Comparison of ENCODE assay signal across 8 mouse cellular contexts in genomic region chr11:33700725-33701124, GRCm38 (mm10).
DNase-seq lines count a peak whose midpoint lies in the region; ATAC-seq and TF ChIP-seq lines count a peak whose summit lies in the region.

No protein-coding gene starts in this region.

- DNase-seq in CH12.LX (ENCODE audit: extremely low read depth): peak; percentile 96
- peak; percentile 48 to 64 for DNase-seq in layer of hippocampus, adult 2 months (ENCODE audit: low spot score in 2 of 2)
- no peak for DNase-seq in urinary bladder, postnatal 14 days (ENCODE audit: low spot score)
- no peak for DNase-seq in neural tube, embryonic 10.5 days (ENCODE audit: extremely low spot score, low spot score)
- DNase-seq in kidney, adult 2 months: no peak
- DNase-seq in gastrocnemius, postnatal 25 days: no peak

- TF ChIP-seq EP300 in CH12.LX (IDR thresholded peaks at IDR 0.05; ENCODE audit: low read length): peak; percentile 68

- no peak for TF ChIP-seq CTCF in C2C12 (IDR thresholded peaks at IDR 0.05; ENCODE audit: control insufficient read depth, insufficient read depth, insufficient read length)
- TF ChIP-seq CTCF in CH12.LX (conservative IDR thresholded peaks at IDR 0.05 in 1 of 2, IDR thresholded peaks at IDR 0.05 in 1 of 2; ENCODE audit: low read depth in 2 of 2, low read length in 2 of 2): no peak
- no peak for TF ChIP-seq CTCF in layer of hippocampus, adult 2 months (conservative IDR thresholded peaks at IDR 0.05)
- TF ChIP-seq CTCF in kidney, adult 2 months (conservative IDR thresholded peaks at IDR 0.05; ENCODE audit: insufficient read depth, insufficient read length, low read depth, low read length): no peak

- no peak for TF ChIP-seq RAD21 in CH12.LX (IDR thresholded peaks at IDR 0.05; ENCODE audit: low read depth, low read length)

- H3K27me3 ChIP-seq in C2C12 (ENCODE audit: control insufficient read depth, insufficient read depth, insufficient read length) (peaks cover 2% of the 10 kb centered on the region), CH12.LX (replicated peaks) (peaks cover 24% of the 10 kb centered on the region)
- H3K27me3 ChIP-seq in kidney, adult 2 months (replicated peaks; ENCODE audit: control insufficient read depth, insufficient read depth, low read length): no peaks in the 10 kb centered on the region

- no peak overlapping the region for H3ac ChIP-seq in C2C12 (ENCODE audit: control insufficient read depth, insufficient read length, low read depth)

- H3K36me3 ChIP-seq in C2C12 (ENCODE audit: control insufficient read depth, insufficient read depth) (no peaks in the 10 kb centered on the region), CH12.LX (replicated peaks in 1 of 2; ENCODE audit: control insufficient read depth in 1 of 2, insufficient read depth in 1 of 2, low read length in 1 of 2) (no peaks in the 10 kb centered on the region)
- H3K36me3 ChIP-seq in kidney, adult 2 months (ENCODE audit: control insufficient read depth, insufficient read depth, low read length): no peaks in the 10 kb centered on the region

- ATAC-seq in monocyte, adult 5-6 weeks (replicated peaks; ENCODE audit: insufficient number of reproducible peaks, low FRiP score, low TSS enrichment, poor library complexity, severe bottlenecking): peak; percentile 47; the same call in 1 of the 2 replicates

- H3K9ac ChIP-seq in CH12.LX (ENCODE audit: insufficient read depth, low read depth): no peak overlapping the region

- H3K4me3 ChIP-seq in C2C12 (ENCODE audit: insufficient read depth, poor library complexity, severe bottlenecking): peak overlapping the region; percentile 6
- H3K4me3 ChIP-seq in CH12.LX (replicated peaks in 1 of 3; ENCODE audit: low read depth in 2 of 3, low read length in 2 of 3, poor library complexity in 1 of 3): no peak overlapping the region
- H3K4me3 ChIP-seq in layer of hippocampus, adult 2 months: no peak overlapping the region
- H3K4me3 ChIP-seq in kidney, adult 2 months (ENCODE audit: insufficient read depth, low read depth, low read length): no peak overlapping the region

- dilution Hi-C loops in CH12.LX (cut with MboI; ENCODE audit: extremely low pct_ligation_motif_present, extremely low pct_unique_long_range_greater_than_20kb, low sequenced_read_pairs): no loop called here

- no peak for TF ChIP-seq POLR2A in CH12.LX (IDR thresholded peaks at IDR 0.05; ENCODE audit: low read depth, low read length)
- TF ChIP-seq POLR2A in kidney, adult 2 months (IDR thresholded peaks at IDR 0.05; ENCODE audit: low read depth, low read length): no peak

- 41% methylated on average over 4 of the region's 4 CpGs for WGBS in kidney, adult 2 months

- H3K4me2 ChIP-seq in CH12.LX (ENCODE audit: insufficient read depth, low read depth, poor library complexity, severe bottlenecking): no peak overlapping the region

- peaks cover 11 to 35% of the 10 kb centered on the region in 2 experiments for H3K4me1 ChIP-seq in CH12.LX (ENCODE audit: control insufficient read depth in 1 of 2, insufficient read depth in 2 of 2)
- no peaks in the 10 kb centered on the region for H3K4me1 ChIP-seq in kidney, adult 2 months (ENCODE audit: control insufficient read depth, insufficient read depth, low read length)

- in situ Hi-C loops in CH12.LX (cut with MboI; ENCODE audit: low pct_ligation_motif_present, low pct_unique_long_range_greater_than_20kb, low sequenced_read_pairs): no loop called here

- H3K79me2 ChIP-seq in C2C12 (ENCODE audit: control insufficient read depth, insufficient read depth) (no peaks in the 10 kb centered on the region), CH12.LX (replicated peaks; ENCODE audit: control insufficient read depth, extremely low read depth, insufficient read depth, poor library complexity, severe bottlenecking) (no peaks in the 10 kb centered on the region)

- H3K79me3 ChIP-seq in C2C12 (ENCODE audit: low read depth): no peaks in the 10 kb centered on the region

- H3K9me3 ChIP-seq in CH12.LX (replicated peaks; ENCODE audit: low read length): no peaks in the 10 kb centered on the region

- H3K27ac ChIP-seq in CH12.LX (ENCODE audit: insufficient read depth, low read depth): no peak overlapping the region
- no peak overlapping the region for H3K27ac ChIP-seq in layer of hippocampus, adult 2 months
- no peak overlapping the region for H3K27ac ChIP-seq in kidney, adult 2 months (ENCODE audit: insufficient read depth, low read depth, low read length)

TF ChIP-seq in C2C12, 6 proteins besides CTCF, POLR2A, EP300 and RAD21:
- TF ChIP-seq CEBPB (IDR thresholded peaks at IDR 0.05; ENCODE audit: low read depth): no peak
- no peak for TF ChIP-seq MYOD1 (IDR thresholded peaks at IDR 0.05; ENCODE audit: control insufficient read depth, insufficient read length, low read depth)
- TF ChIP-seq MAX (IDR thresholded peaks at IDR 0.05): no peak

TF ChIP-seq in CH12.LX, 34 proteins besides CTCF, POLR2A, EP300 and RAD21:
- TF ChIP-seq MAX (IDR thresholded peaks at IDR 0.05; ENCODE audit: low read length) (peak; percentile 61), PAX5 (IDR thresholded peaks at IDR 0.05; ENCODE audit: low read length) (no peak), MAFK (IDR thresholded peaks at IDR 0.05; ENCODE audit: insufficient replicate concordance, low read length) (peak; percentile 70), JUN (IDR thresholded peaks at IDR 0.05; ENCODE audit: insufficient read depth, low read depth, low read length) (peak; percentile 25; the same call in 1 of the 2 replicates), ETS1 (conservative IDR thresholded peaks at IDR 0.05; ENCODE audit: low read depth, low read length) (peak; percentile 93), ZMIZ1 (IDR thresholded peaks at IDR 0.05; ENCODE audit: low read depth, low read length) (no peak), MXI1 (IDR thresholded peaks at IDR 0.05; ENCODE audit: low read depth, low read length) (no peak), TCF12 (IDR thresholded peaks at IDR 0.05; ENCODE audit: low read depth, low read length) (peak; percentile 45; the same call in 1 of the 2 replicates), SIN3A (IDR thresholded peaks at IDR 0.05; ENCODE audit: low read length) (peak; percentile 75), CHD1 (IDR thresholded peaks at IDR 0.05; ENCODE audit: low read depth, low read length) (no peak), SMC3 (IDR thresholded peaks at IDR 0.05; ENCODE audit: low read depth, low read length) (no peak), MEF2A (IDR thresholded peaks at IDR 0.05; ENCODE audit: borderline replicate concordance, low read depth, low read length) (peak; percentile 63; the same call in 1 of the 2 replicates), BHLHE40 (IDR thresholded peaks at IDR 0.05; ENCODE audit: low read depth, low read length) (peak; percentile 73), KAT2A (IDR thresholded peaks at IDR 0.05; ENCODE audit: insufficient replicate concordance, low read length) (no peak), MYC (IDR thresholded peaks at IDR 0.05; ENCODE audit: low read depth, low read length) (0 out of 2 replicates have a peak, but pooled peaks have one; percentile 48)

Comparison
In these comparisons a context has a peak if more than half of its experiments do, and no peak if none do; other contexts are left out.
1. DNase-seq: peak in CH12.LX (single experiment) and layer of hippocampus, adult 2 months (2 of 2); none in urinary bladder, postnatal 14 days (single experiment), neural tube, embryonic 10.5 days (single experiment), kidney, adult 2 months (single experiment) and gastrocnemius, postnatal 25 days (single experiment).